Mouse (Mus musculus) lung, embryonic 14.5 days (tissue): Measurements from ENCODE around the gene Faim. TPM values are rescaled to one million over a fixed set of nuclear protein-coding genes. Genes with fewer than 3 reads are reported as not detected.

ENCODE experiments used
- ATAC-seq: fragments of 200-750 bp; cut with Nextera tagmentation; 2 replicates; pipeline ENCODE4 v1.8.0; 2017; ENCODE audit warnings: mild to moderate bottlenecking, moderate TSS enrichment, moderate library complexity; ENCODE audit not compliant: insufficient read depth
- DNase-seq: peaks from one replicate; pipeline ENCODE4 v3.0.0-alpha.2; 2015
- H3K27ac ChIP-seq: fragments of 300-500 bp; sonication (generic); 2 replicates; pipeline ENCODE4 v1.5.1; 2014; ENCODE audit warnings: low read depth, mild to moderate bottlenecking, moderate library complexity
- H3K27me3 ChIP-seq: fragments of 300-500 bp; sonication (generic); 2 replicates; pipeline ENCODE4 v1.6.1; 2014; ENCODE audit warnings: low read length, control low read depth; ENCODE audit not compliant: insufficient read depth
- H3K36me3 ChIP-seq: fragments of 300-500 bp; sonication (generic); 2 replicates; pipeline ENCODE4 v1.6.1; 2014; ENCODE audit warnings: control low read depth; ENCODE audit not compliant: insufficient read depth
- H3K4me1 ChIP-seq: fragments of 300-500 bp; sonication (generic); 2 replicates; pipeline ENCODE4 v1.6.1; 2014; ENCODE audit warnings: antibody characterized with exemption, control low read depth; ENCODE audit not compliant: insufficient read depth
- H3K4me2 ChIP-seq: fragments of 300-500 bp; sonication (generic); 2 replicates; pipeline ENCODE4 v1.6.1; 2014; ENCODE audit warnings: mild to moderate bottlenecking
- H3K4me3 ChIP-seq: fragments of 300-500 bp; sonication (generic); 2 replicates; pipeline ENCODE4 v1.5.1; 2014; ENCODE audit warnings: low read depth, low read length
- H3K9ac ChIP-seq: fragments of 300-500 bp; sonication (generic); 2 replicates; pipeline ENCODE4 v1.6.1; 2014
- H3K9me3 ChIP-seq: fragments of 300-500 bp; sonication (generic); 2 replicates; pipeline ENCODE4 v1.6.1; 2016; ENCODE audit warnings: low read depth, low read length, control low read depth
- CTCF ChIP-seq: IDR thresholded peaks from 2 replicates; pipeline ENCODE4 v1.5.1; 2016; ENCODE audit warnings: antibody characterized with exemption, low read depth
- WGBS: fragments of 180-500 bp; shearing (Covaris S2); extraction: QIAGEN DNeasy Blood & Tissue Kit; methylation state at CpG from one replicate; pipeline ENCODE4 v1.1.7; 2014; 5-methylcytosine and 5-hydroxymethylcytosine counted together
- polyA plus RNA-seq: library from polyadenylated mRNA; unstranded; fragments of >200 nt; fragmentation: Nextera tagmentation; extraction: Ambion mirVana; gene quantifications from 2 replicates; pipeline ENCODE4 v1.2.1, GENCODE M21; 2014

Faim gene
- polyA plus RNA-seq, 1 experiment from 2014 or later: 47.7 TPM

- Histone ChIP-seq H3K9ac (no peak overlapping the region), H3K9me3 (no peaks in the 10 kb centered on the region), H3K27me3 (peaks cover 47% of the 10 kb centered on the region), H3K4me3 (no peak overlapping the region), H3K4me2 (no peak overlapping the region), H3K36me3 (no peaks in the 10 kb centered on the region), H3K27ac (no peak overlapping the region), H3K4me1 (no peaks in the 10 kb centered on the region)
- 96% methylated on average over 1 of the region's 1 CpGs for WGBS
- DNase-seq: no peak
- no peak for TF ChIP-seq CTCF
- no peak for ATAC-seq
Observed at GRCm38 (mm10) chr9:98976081-98976480, 10.1 kb upstream of the Faim start.

- peak; percentile 59 for TF ChIP-seq CTCF
- H3K27me3 ChIP-seq: peaks cover 42% of the 10 kb centered on the region
- H3K9me3 ChIP-seq: no peaks in the 10 kb centered on the region
- no peaks in the 10 kb centered on the region for H3K36me3 ChIP-seq
- H3K27ac ChIP-seq: no peak overlapping the region
- no peak overlapping the region for H3K4me2 ChIP-seq
- DNase-seq (peak; percentile 28), ATAC-seq (no peak)
- H3K4me3 ChIP-seq: no peak overlapping the region
- H3K4me1 ChIP-seq: no peaks in the 10 kb centered on the region
- WGBS: 37% methylated on average over 5 of the region's 5 CpGs
- no peak overlapping the region for H3K9ac ChIP-seq
Observed at GRCm38 (mm10) chr9:98976520-98976919, 9.7 kb upstream of the Faim start.

- peak; percentile 94 for DNase-seq
- Histone ChIP-seq H3K4me1 (no peaks in the 10 kb centered on the region), H3K36me3 (no peaks in the 10 kb centered on the region), H3K4me3 (peak overlapping the region; percentile 21; the same call in 1 of the 2 replicates), H3K4me2 (peak overlapping the region; percentile 50), H3K9ac (no peak overlapping the region), H3K27ac (no peak overlapping the region), H3K27me3 (peaks cover 10% of the 10 kb centered on the region), H3K9me3 (no peaks in the 10 kb centered on the region)
- peak; percentile 89 for ATAC-seq
- TF ChIP-seq CTCF: peak; percentile 95
- 6% methylated on average over 29 of the region's 29 CpGs for WGBS
Observed at GRCm38 (mm10) chr9:98979431-98980416, 6.4 kb upstream of the Faim start.

- TF ChIP-seq CTCF: no peak
- Histone ChIP-seq H3K9ac (peak overlapping the region; percentile 68), H3K4me3 (peak overlapping the region; percentile 81), H3K4me2 (peak overlapping the region; percentile 82), H3K27me3 (no peaks in the 10 kb centered on the region; the same call in 1 of the 2 replicates), H3K36me3 (no peaks in the 10 kb centered on the region), H3K4me1 (peaks cover 6% of the 10 kb centered on the region), H3K27ac (no peak overlapping the region), H3K9me3 (no peaks in the 10 kb centered on the region)
- ATAC-seq: peak; percentile 80; the same call in 1 of the 2 replicates
- WGBS: under 1% methylated on average over 50 of the region's 50 CpGs
- DNase-seq: peak; percentile 42
Observed at GRCm38 (mm10) chr9:98986476-98987096, 413 bp downstream of the Faim start.

DNA sequence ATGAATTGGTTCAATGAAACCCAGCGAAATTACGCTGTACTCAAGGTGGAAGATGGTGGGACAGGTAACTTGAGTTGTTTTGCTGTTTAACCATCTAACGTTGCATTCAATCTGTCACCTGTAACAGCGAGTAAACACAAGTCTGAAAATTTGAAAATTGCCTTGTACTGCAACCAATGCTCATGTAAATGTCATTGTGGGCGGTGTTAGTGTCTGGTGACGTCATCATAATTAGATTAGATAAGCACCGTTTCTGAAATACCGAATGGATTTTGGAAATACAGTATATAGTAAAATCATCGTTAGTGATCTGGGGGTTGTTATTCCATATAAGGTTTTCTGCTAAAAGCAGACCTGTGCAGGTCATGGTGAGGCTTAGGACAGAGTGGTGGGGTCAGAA is 958 bp downstream of the Faim start:
- Histone ChIP-seq H3K4me2 (peak overlapping the region; percentile 82), H3K9ac (peak overlapping the region; percentile 68; the same call in 1 of the 2 replicates), H3K4me3 (peak overlapping the region; percentile 81), H3K27ac (no peak overlapping the region), H3K36me3 (no peaks in the 10 kb centered on the region), H3K4me1 (peaks cover 6% of the 10 kb centered on the region), H3K27me3 (no peaks in the 10 kb centered on the region; the same call in 1 of the 2 replicates), H3K9me3 (no peaks in the 10 kb centered on the region)
- ATAC-seq (no peak), DNase-seq (no peak)
- no peak for TF ChIP-seq CTCF
- 41% methylated on average over 9 of the region's 9 CpGs for WGBS

DNA sequence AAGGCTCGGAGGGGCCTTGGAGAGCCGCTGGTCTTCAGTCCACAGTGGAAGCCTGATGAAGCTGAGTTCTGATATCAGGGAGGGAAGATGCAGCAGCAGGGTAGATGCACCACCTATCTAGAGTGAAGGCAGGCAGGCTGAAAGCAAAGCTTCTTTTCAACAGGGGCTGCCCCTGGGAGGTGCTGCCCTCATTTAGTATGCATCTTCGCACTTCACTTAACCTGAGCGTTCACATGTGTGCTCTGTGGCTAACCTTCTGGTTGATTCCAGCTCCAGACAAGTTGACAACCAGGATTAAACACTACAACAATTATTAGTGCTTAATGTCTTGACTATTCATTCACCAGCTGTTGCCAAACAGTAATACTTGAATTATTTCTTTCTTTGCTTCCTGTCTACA is 7.9 kb downstream of the Faim start:
- no peak overlapping the region for H3K9ac ChIP-seq
- no peaks in the 10 kb centered on the region for H3K9me3 ChIP-seq
- H3K27me3 ChIP-seq: no peaks in the 10 kb centered on the region
- H3K36me3 ChIP-seq: peaks cover 6% of the 10 kb centered on the region; the same call in 1 of the 2 replicates
- no peaks in the 10 kb centered on the region for H3K4me1 ChIP-seq
- no peak for TF ChIP-seq CTCF
- 86% methylated on average over 4 of the region's 4 CpGs for WGBS
- no peak overlapping the region for H3K4me2 ChIP-seq
- DNase-seq (no peak), ATAC-seq (no peak)
- H3K4me3 ChIP-seq: no peak overlapping the region
- H3K27ac ChIP-seq: no peak overlapping the region

GRCm38 (mm10) chr9:98999881-99000339 is 13.7 kb downstream of the Faim start:
- 63% methylated on average over 9 of the region's 9 CpGs for WGBS
- no peak overlapping the region for H3K4me2 ChIP-seq
- H3K27ac ChIP-seq: no peak overlapping the region
- H3K27me3 ChIP-seq: no peaks in the 10 kb centered on the region
- ATAC-seq (no peak), DNase-seq (peak; percentile 38)
- H3K4me1 ChIP-seq: no peaks in the 10 kb centered on the region
- H3K9me3 ChIP-seq: no peaks in the 10 kb centered on the region
- no peak for TF ChIP-seq CTCF
- no peak overlapping the region for H3K4me3 ChIP-seq
- no peak overlapping the region for H3K9ac ChIP-seq
- peaks cover 20% of the 10 kb centered on the region; the same call in 1 of the 2 replicates for H3K36me3 ChIP-seq
